Mouse (Mus musculus): Measurements from ENCODE around the gene Gm20388.

Gene Gm20388

DNA sequence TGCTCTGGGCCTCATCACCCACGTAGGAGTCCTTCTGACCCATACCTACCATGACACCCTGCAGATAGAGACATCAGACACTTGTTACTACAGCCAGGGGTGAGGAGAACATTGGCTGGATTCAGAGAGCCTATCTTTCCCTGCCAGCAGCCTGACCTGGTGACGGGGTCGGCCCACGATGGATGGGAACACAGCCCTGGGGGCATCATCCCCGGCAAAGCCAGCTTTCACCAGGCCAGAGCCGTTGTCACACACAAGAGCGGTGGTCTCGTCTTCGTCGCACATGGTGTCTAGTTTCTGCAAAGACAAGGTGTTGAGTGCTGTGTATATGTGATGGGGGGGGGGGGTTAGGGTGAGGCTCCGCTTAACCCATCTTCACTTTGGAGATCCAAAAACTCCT, 3982.8 kb downstream of the Gm20388 start:
- no peak for DNase-seq (ENCODE audit: low read depth in 2 of 2, low spot score in 2 of 2)

DNA sequence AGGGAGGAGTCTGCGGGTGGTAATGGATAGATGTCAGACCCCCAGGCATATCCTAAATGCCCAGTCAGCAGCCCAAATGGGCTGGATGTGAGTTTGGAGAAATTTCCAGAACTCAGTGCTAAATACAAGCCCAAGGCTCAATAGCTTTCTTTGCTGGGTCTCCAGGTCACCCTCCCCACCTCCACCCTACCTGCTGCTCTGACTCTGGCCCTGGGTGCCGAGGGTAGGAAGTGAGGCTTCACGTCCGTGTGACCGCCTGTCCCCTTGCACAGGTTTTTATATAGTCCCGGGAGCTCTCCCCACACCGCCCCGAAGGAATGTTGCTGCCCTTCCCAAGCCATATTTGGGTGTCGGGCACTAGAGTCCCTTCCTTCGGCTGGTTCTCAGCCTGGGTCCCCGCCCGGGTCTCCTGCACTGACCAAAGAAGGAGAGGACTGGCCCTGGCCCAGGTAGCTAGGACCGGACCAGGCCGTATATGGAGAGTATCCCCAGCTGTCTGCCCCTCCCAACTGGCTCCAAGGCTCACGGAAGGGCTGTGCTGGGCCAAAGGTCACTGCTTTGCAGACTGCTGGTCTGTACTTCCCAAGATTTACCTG, 3984.0 kb downstream of the Gm20388 start, which contains the start of gene Acta1:
Gene Acta1, minus strand, starts transcription at position 250 of the 596 bp plus-strand sequence.
- no peak for DNase-seq (ENCODE audit: low read depth in 2 of 2, low spot score in 2 of 2)

DNA sequence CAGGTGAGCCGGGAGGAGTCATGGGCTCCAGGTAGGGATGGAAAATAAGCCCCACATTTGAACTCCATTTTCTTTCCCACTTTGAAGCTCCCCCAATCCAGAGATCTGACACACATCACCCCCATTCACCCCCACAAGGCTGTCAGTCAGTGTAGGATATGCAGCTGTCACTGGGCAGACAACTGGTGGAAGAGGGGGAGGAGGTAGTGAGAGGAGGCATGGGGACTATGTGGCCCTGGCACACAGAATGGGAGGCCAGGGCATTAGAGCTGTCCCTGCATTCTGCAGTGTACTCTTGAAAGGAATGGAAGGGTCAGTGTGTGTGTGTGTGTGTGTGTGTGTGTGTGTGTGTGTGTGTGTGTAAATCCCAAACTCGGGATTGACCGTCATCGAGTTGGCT, 3984.6 kb downstream of the Gm20388 start:
- no peak for DNase-seq (ENCODE audit: low read depth in 2 of 2, low spot score in 2 of 2)

DNA sequence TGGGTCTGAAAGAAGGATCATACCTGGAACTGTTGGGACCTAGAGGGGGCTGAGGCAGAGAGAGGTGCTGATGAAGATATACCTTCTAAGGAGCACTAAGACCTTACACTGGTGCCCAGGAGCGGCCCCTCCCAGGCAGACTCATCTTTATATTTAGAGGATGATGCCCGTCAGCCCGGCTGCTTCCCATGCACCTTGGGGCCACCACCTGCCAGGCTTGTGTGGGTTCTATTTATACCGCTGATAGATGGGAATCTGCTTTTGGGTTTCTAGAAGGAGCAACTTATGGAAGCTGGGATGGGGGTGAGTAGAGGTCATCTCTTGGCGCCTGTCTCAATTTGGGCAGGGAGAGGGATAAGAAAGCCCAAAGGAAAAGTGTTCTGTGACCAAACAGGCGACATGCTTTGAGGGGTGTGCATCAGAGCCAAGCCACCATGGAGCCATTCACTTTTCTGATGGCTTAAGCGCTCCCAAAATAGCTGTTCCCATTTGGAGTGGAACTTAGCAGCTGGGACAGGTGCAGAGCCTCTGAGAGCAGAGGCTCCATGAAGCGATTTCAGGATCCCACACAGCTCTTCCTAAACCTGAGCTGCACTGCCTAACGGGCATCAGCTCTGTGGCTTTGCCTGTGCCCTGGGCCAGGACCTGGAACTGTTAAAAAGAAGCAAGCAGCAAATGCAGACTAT, 3985.2 kb downstream of the Gm20388 start:
- DNase-seq (ENCODE audit: low read depth in 2 of 2, low spot score in 2 of 2) = no peak

DNA sequence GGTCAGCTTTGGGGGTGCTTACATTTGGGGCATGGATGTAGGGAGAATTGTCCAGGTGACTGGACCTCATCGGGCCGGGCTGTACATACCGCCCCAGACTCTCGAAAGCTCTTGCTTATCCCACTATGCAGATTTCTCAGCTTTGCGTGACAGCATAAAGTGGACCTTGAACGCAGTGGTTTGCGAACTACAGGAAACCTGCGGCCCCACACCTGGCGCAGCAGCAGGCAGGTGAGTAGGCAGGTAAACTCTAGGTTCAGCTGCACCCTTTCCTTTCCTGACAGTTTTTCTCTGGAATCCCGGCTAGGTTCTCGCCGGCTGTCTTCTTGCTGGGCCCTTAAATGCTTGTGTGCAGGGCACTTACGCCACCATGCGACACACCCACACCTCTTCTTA, 3985.7 kb downstream of the Gm20388 start:
- DNase-seq (ENCODE audit: low read depth in 2 of 2, low spot score in 2 of 2) = no peak

DNA sequence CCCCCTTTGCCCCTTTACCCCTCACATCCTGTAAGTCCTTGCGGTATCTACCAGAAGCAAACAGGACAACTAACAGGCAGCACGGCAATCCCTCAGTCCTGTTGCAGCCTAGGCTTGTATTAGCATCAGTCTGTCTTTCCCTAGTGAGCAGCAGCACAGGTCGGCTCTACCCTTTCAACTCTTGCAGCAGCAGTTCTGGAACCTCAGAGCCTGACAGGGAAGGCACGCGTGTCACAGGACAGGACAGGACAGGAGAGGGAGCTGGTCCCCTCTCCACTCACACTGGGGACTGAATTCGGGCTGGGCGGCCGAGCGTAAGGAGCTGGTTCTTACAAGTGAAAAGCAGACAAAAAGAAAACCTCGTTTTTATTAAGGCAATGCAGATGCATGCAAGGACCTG, 3986.1 kb downstream of the Gm20388 start:
- no peak for DNase-seq (ENCODE audit: low read depth in 2 of 2, low spot score in 2 of 2)

DNA sequence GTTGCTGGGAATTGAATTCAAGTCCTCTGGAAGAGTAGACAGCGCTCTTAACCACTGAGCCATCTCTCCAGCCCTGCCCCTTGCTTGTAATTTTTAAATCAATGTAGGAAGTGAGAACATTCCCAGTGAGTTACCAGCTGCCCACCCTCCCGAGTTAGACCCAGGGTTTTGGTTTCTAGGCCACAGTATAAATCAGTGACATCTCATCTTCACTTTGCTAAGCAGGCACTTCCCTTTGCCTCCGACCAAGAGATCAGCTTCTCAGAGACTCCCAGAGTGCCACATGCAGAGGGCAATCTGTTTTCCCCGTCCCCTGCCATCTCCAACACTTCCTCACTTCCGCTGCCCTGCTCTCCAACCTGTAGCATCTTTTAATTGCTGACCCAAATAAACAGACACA, 3987.9 kb downstream of the Gm20388 start:
- no peak for DNase-seq (ENCODE audit: low read depth in 2 of 2, low spot score in 2 of 2)

DNA sequence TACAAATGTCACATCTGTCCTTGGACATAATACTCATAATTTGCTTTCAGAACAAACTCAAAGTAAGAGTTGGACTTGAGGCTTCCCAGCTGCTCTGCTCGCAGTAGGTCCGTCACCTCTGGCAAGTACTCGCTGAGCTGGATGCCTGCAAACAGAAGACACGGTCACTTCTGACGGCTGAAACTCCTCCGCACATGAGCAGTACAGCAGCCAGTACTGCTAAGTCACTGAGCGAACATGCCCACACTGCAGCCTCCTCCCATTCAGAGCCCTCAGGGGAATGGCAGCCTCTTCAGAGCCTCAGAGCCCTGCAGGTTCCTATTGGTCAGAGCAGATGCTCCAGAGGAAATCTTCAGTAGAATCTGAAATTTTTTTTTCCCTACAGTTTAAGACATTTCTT, 3988.7 kb downstream of the Gm20388 start:
- no peak for DNase-seq (ENCODE audit: low read depth in 2 of 2, low spot score in 2 of 2)

DNA sequence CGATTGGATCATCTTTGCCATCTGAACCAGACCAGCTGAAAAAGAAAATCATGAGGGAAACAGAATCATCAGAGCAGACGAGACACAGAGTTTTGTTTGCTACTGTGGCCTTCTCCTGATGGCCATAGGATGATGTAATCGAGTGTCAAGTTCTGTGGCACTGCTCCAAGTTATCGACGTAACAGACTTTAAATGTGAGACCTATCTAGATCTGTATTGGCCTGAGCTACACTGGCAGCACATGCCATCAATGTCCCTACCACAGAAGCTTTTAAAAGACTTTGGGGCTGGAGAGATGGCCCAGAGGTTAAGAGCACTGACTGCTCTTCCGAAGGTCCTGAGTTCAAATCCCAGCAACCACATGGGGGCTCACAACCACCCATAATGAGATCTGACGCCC, 3992.0 kb downstream of the Gm20388 start:
- no peak for DNase-seq (ENCODE audit: low read depth in 2 of 2, low spot score in 2 of 2)

DNA sequence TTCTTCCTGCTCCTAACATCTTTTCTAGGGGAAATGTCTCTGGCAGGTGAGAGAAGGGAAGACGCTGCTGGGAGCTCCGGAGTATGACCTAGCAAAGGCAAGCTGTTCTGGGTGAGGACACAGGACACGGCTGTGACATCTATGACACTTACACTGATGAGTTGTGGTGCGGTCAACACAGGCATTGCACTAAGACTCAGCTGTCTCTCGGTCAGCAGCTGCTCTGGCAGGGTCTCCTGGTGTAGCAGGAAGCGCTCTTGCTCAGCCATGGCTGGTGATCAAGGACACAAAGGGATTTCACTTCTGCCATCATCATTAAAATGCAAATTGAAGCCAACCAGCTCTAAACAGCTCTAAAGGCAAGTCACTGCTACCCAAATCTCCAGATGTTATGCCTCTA, 3997.0 kb downstream of the Gm20388 start:
- no peak for DNase-seq (ENCODE audit: low read depth in 2 of 2, low spot score in 2 of 2)

DNA sequence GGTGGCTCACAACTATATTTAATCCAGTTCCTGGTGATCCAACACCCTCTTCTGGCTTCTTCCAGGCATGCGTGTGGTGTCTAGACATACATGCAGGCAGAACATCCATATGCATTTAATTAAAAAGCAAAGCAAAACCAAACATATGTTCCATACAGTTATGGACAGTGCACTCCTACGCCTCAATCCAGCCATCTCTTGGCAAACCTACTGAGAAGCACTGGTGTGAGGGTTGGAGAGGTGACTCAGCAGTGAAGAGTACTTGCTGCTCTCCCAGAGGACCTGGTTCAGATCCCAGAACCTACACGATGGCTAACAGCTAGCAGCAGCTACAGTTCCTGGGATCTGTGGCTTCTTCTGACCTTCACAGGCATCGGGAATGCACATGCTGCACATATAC, 4001.6 kb downstream of the Gm20388 start:
- no peak for DNase-seq (ENCODE audit: low read depth in 2 of 2, low spot score in 2 of 2)

DNA sequence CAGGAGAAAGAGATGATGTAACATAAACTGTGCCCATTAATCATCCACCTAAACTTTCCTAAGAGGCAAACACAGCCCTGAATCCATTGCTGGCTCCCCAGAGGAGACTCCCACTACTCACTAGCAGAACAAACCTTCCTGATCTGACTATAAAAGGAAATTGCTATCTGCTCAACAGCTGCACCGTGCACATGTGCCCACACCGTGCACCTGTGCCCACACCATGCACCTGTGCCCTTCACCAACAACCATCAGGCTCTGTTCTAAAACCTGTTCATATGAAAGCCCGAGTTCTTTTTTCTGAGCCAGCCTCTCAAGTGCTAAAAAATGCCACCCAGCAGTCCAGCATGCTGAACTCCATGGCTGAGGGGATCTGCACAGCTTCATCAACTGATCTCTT, 4004.0 kb downstream of the Gm20388 start:
- no peak for DNase-seq (ENCODE audit: low read depth in 2 of 2, low spot score in 2 of 2)

DNA sequence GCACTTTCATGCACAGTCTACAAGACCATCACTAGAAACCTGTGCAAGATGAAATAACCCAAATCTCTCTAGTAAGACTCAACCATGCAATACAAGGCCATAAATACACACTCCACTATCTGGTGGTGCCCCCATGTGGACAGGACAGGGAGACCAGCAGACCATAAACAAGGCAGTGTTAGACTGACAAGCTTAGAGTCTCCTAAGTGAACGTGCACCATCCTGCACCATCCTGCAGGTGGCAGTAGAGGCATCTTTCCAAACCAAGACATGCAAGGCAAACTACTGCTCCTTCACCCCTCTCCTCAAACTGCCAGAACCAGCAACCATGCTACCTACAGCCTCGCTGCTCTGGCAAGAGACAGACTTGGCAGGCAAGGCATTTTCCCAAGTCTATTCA, 4014.1 kb downstream of the Gm20388 start:
- peak; percentile 62 to 78 for DNase-seq (ENCODE audit: low read depth in 2 of 2, low spot score in 2 of 2)

DNA sequence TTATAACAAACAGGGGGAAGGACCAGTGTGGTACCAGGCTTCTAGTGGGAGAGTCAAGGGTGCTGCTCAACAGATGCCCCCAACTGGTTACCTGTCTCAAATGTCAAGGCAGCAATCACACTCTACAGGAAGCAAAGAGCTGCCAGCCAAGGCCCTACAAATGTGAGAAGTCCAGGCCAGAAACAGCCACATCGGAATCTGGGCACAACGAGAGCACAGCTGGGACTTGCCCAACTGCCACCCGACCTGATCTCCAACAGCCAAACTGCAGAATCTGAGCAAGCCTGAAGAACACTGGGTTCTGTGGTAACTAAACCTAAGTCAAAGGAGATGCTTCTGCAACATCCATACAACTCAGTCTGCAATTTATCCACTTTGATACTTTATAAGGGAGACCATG, 4015.0 kb downstream of the Gm20388 start:
- no peak for DNase-seq (ENCODE audit: low read depth in 2 of 2, low spot score in 2 of 2)

DNA sequence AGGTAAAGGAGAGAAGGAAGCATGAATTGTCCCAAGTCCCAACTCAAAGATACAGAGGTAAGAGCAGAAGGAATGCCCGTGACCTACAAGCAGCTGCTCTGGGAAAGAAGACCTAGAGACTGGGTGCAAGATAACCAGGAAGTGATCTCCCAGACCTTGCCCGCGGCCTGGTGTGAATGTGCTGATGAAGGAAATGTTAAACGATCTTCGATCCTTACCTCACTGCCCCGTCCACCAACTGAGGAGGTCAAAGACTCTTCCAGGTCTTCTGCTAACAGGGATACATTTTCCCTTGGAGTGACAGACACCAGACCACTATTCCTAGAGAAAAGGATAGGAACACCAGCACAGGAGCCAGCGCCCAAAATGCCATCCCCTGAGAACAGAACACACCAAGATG, 4018.4 kb downstream of the Gm20388 start:
- no peak for DNase-seq (ENCODE audit: low read depth in 2 of 2, low spot score in 2 of 2)

DNA sequence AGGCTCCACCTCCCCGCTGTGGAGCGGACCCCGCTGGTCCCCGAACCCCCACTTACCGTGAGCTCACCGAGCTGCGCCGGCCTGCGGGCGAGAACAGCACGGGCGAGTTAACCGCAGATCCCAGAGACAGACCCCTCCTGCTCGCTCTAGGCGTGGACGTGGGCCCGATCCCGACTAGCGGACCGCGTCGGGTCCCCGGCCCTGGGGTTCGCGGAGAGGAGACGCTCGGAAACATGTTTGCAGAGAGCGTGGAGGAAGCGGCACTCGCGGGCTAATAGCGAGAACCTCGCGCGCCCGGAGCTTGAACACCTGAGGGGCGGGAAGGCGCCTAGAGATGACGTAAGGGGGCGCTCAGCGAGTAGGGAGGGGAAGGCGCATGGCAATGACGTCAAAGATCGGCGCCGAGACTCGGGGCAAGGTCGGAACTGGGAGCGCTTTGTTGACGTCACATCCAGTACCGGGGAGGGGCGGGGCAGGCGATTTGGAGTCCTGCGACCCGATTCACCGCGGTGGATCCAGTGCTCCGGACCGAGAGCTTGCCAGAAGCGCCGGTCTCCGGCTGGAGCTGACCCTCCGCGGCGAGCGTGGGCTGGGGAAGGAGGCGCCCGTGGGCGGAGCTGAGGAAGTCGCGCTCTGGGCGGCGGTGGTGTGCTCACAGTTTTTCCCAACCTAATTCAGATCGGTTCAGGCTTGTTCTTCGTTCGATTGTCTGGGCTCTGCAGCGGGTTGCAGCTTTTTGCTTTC, 4038.5 kb downstream of the Gm20388 start, which contains the start of gene Nup133:
Gene Nup133, minus strand, starts transcription at position 324 of the 744 bp plus-strand sequence.
- DNase-seq (ENCODE audit: low read depth in 2 of 2, low spot score in 2 of 2) = peak; percentile 98 to 99

DNA sequence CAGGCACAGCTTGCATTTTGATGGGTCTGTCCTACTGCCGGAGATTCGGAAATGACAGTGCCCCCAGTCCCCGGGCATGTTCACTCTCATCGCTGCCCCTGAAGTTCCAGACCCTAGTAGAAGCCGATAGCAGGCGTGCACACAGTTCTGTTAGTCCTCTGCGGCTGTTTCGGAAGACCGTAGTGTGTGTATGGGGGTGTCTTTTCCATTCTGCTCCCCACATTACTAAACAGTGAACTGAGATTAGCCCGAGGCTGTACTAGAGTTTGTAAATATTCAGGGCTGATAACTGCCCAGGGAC, 4039.0 kb downstream of the Gm20388 start:
- DNase-seq (ENCODE audit: low read depth in 2 of 2, low spot score in 2 of 2) = no peak

DNA sequence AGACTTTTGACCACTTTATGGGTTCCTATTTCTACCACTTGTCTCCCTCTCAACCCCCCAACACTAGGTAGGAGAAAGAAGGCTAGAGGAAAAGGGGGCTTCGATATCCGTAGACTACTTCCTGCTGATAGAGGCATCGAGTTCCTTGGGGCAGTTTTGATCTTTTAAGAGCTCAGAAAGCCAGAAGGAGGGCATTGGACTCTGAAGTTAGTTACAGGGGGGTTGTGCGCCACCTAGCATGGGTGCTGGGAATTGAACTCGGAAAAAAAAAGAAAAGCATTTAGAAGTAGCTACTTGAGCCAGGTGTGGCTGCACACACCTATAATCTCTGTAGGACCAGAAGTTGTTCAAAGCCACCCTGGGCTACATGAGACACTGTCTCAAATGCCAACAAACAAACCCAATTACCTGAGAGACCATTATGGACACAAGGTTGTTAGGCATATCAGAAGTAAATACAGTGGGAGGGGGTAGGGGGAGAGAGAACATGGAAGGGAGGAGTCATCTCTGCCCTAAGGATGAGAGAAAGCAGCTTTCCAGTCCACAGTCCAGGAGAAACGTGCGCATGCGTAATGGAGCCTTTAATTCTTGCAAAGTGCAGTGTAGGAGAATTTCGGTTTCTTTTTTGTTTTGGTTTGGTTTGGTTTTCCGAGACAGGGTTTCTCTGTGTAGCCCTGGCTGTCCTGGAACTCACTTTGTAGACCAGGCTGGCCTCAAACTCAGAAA, 4039.6 kb downstream of the Gm20388 start:
- DNase-seq (ENCODE audit: low read depth in 2 of 2, low spot score in 2 of 2) = peak; percentile 51 to 70

DNA sequence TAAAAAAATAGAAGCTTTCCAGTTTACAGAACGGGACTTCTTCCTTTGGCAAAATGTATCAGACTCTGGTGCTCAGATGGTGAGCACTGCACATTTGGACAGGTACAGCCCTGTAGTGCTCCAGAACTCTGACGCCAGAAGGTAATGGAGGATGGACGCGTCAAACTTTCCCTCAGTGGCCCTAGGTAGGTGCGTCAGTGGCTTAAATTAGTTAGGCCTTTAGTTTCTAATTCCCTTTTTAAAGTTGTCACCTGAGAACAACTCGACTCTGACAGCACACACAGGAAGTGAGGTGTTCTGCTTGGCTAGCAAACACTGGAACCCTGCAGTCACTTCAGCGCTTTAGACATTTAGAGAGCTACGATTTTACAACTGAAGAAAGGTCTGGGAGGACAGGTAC, 4043.0 kb downstream of the Gm20388 start:
- no peak for DNase-seq (ENCODE audit: low read depth in 2 of 2, low spot score in 2 of 2)

DNA sequence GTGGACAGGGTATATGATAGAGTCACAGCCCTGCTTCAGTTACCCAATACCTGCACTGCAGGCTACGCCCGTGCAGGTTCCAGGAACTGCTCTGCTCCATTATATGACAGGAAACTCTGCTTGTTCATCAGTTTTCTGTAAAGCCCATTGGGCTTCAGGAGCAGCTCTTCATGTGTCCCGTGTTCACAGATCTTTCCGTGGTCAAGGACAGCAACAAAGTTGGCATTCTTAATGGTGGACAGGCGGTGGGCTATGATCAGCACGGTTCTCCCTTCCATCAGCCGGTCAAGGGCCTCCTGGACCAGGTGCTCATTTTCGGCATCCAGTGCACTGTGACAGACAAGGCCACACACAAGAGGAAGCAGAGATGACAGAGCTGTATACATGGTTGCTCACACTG, 4043.6 kb downstream of the Gm20388 start:
- DNase-seq (ENCODE audit: low read depth in 2 of 2, low spot score in 2 of 2) = no peak

DNA sequence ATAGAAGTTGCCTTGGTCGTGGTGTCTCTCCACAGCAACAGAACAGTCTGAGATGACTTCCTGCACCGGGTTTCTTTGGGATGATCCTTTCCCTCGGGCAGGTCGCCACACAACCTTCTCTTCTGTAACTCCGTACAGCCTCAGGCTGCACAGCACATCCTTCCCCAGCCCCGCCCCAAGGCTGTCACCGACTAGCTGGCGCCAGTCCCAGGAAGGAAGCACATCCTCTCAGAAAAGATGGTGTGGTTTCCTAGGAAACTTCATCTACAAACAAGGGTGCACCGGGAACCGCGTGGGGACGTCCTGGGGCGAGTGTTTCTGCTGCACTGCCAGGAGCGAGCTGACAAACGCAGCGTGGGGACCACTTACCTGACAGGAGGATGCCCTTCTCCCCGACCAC, 4047.5 kb downstream of the Gm20388 start:
- no peak for DNase-seq (ENCODE audit: low read depth in 2 of 2, low spot score in 2 of 2)

DNA sequence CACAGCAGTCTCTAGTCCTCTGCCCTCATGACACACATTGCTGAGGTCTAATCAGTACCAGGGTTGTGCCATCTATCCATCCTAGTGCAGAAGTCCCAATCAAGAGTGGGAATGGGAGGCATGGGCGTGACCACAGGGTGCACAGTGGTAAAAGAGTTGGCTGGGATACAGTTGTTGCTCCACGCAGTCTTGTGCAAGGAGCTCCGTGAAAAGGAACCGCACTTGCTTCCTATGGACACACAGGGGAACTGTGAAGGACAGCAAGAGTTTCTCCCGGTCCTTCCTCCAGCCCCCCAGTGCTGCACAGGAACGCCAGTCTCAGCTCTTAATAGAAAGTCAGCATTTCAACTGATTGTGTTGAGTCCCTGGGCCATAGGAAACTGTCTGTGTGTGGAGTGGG, 4048.8 kb downstream of the Gm20388 start:
- DNase-seq (ENCODE audit: low read depth in 2 of 2, low spot score in 2 of 2) = no peak
